ENCODE assay signal across 8 mouse cellular contexts in the genomic region with DNA sequence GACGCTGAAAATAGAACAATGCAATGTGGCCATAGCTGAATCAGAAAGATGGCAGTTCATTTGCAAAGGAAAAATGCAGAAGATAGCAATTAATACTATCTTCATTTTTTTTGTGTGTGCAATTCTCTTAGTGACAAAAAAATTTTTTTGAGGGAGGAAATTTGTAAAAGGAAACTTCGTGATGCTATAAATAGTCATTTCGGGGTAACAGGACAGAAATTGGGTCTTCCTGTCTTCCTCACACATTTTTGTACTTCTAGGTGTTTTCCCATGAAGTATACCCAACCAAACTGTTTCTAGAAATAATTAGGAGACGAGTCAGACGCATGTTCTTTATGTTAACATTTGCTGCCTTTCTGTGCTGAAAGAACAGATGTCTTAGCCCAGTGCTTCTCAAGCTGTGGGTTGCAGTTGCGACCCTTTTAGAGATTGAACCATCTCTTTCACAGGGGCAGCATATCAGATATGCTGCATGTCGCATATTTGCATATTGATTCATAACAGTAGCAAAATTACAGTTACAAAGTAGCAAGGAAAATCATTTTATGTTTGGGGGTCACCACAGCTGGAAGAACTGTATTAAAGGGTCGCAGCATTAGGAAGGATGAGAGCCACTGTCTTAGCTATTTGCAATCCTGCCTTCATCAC.
"Had no signal": no experiment of that assay in that cellular context is flagged by ENCODE, and none has a peak within 500 bp of the region (broad histone marks: within the 10 kb centered on the region; RNA-seq: fewer than 3 reads in every experiment).

No protein-coding gene starts in this region.

- DNase-seq: lung, embryonic 14.5 days; lung, postnatal 10 days; lung, postnatal 4 days; midbrain, embryonic 14.5 days; right cerebral cortex, postnatal 14 days; thymus, adult 2 months; thymus, postnatal 25 days; thymus, postnatal 4 days had no signal
